Mouse (Mus musculus) urinary bladder, postnatal 25 days (tissue): ENCODE data around the gene Rnf10.
A peak's percentile ranks its signal among the peaks of the same experiment; 100 is the strongest.

Experiments used
- DNase-seq: peaks from one replicate; pipeline ENCODE4 v3.0.0; 2022; ENCODE audit warnings: low spot score

Rnf10 gene

DNA sequence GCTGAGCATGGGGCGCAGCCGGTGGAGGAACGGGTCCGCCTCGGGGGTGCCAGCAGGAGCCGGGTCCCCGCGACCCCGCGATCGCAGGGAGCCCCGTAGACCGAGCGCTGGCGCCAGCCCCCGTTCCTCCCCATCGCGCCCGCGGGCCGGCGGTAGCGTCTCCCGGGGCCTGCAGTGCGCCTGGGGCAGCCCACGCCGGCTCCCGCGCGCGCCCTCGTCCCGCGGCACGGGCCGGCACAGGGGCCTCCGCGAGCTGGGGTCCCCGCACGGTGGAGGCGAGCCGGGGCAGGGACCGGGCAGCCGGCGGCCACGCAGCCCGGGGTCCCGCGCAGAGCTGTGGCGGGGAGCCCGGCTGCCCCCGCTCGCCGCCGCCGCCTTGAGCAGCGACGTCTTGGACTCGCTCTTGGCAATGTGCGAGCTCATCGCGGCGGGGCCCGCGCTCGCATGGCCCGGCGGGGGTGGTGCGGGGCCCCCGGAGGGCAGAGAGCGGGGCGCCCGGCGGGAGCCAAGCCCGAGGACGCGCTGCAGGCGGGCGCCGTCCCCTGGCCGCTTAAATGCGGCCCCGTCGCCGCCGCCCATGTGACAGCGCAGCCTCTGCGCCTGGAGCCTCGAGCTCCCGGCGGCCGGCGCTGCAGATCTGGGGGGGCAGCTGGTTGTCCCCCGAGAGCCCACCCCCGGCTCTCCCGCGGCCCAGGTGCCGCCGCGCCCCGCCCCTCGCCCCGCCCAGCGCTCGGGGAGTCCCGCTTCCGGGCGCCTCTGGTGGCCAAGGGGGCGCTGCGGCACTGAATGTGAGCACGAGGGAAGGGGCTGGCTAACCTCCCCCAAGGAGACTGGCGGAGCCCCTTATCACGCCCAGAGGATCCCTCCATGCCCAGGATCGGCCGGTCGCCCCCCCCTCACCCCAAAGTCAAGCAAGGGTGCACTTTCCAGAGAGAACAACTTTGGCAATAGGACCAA is 78.8 kb downstream of the Rnf10 start, which contains the start of gene Cabp1:
Cabp1 (minus strand) TSS at position 713 of the 957 bp plus-strand sequence.
- DNase-seq = no peak

DNA sequence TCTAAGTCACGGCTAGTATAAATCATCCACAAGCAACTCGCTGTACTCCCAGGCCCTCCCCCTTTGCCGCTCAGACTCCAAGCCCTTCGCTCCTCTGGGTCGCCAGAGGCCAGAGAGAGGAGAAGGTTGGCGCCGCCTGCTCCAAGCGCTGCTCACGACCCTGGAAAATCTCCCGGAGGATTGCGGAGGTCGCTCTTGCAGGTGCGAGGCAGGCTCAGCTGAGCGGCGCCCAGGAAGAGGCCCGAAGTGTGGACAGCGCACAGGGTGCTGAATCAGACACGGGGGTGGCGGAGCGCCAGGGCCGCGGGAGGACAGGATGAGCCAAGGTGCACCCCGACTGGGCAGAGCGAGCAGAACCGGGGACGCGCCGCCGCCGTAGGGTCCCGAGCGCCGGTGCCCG is 79.5 kb downstream of the Rnf10 start:
- peak; percentile 67 for DNase-seq

DNA sequence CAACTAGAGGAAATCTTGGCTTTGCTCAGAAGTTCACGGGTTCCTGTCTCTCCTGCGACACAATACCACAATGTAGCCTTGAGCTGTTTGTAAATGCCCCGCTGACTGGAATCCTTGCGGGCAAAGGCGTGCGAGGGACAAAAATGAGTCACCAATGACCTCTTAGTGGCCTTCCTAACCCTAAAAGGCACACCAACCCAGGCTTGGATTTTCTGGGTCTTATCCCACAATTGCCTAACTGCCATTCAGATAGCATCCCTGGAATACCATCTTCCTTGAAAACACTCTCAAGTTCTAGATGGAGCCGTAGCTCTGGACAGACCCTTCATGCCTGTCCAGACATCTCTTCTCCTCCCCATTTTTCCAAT is 79.9 kb downstream of the Rnf10 start:
- DNase-seq = no peak

DNA sequence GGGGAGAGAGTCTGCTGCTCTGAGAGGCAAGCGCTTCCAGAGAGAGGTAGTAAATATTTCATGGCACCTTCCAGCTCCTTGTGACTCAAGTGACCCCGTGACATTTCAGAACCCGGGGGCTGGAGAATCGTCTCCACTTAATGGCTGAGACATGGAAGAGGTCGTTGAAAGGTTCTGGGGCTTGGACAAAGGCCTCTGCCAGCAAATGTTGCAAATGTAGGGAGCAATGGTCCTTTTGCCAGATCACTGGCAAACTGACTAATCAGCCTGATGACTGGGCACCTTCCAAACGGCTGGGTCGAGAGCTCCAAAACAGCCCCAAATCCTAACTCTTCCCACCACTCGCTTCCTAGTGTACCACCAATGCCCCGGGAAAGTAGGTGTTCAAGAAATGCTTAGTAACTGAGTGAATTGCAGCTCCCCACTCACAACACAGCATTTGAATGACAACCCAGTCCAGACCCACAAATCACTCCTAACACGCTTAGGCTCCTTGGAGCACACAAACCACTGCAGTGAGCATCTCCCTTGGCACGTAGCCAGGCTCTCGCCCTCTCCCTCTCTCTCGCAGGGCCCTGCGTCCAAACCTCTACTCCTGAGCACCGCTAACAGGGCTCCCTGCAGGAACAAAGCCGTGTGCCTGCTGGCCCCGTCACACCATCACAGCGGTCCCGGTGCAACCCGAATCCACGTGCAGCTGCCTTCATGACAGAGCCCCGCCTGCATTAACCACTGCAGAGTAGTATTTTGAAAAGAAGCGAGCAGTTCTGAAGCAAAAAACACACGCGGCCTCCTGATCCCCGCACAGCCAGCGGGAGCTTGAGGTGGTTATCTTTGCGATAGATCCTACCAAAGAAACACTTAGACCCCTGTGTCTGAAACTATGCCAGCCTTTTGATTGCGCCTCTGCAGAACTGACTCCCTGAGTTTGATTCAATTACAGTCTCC is 80.5 kb downstream of the Rnf10 start:
- DNase-seq = no peak
